Mouse (Mus musculus) cortical plate, adult 2 months (tissue): ENCODE measurements around the gene Mms22l. TPM values are rescaled to one million over a fixed set of nuclear protein-coding genes. Genes with fewer than 3 reads are reported as not detected.
"Not testable (repeated sequence)": the region's sequence is repeated elsewhere in the genome, so short reads cannot be mapped to it uniquely, and the experiment has no call there.

Experiments
- H3K27ac ChIP-seq: fragments of 200-500 bp; 2 replicates; pipeline ENCODE4 v1.5.1; 2012; ENCODE audit warnings: low read length, control low read depth, inconsistent platforms; ENCODE audit not compliant: insufficient read depth
- H3K4me1 ChIP-seq: fragments of 200-500 bp; 2 replicates; pipeline ENCODE4 v1.6.1; 2011; ENCODE audit warnings: low read length; ENCODE audit not compliant: control insufficient read depth, insufficient read depth
- H3K4me3 ChIP-seq: fragments of 200-500 bp; 2 replicates; pipeline ENCODE4 v1.5.1; 2011; ENCODE audit warnings: mild to moderate bottlenecking, low read length, control low read depth; ENCODE audit not compliant: insufficient read depth
- CTCF ChIP-seq: fragments of 200-500 bp; IDR thresholded peaks from 2 replicates; pipeline ENCODE4 v1.5.1; 2011; ENCODE audit warnings: mild to moderate bottlenecking, control low read depth, low read length; ENCODE audit not compliant: insufficient read depth; ENCODE audit errors: extremely low read depth
- POLR2A ChIP-seq: fragments of 200-500 bp; IDR thresholded peaks from 2 replicates; pipeline ENCODE4 v1.6.1; 2011; ENCODE audit warnings: mild to moderate bottlenecking, low read length, control low read depth; ENCODE audit not compliant: insufficient read depth; ENCODE audit errors: extremely low read depth
- polyA plus RNA-seq: library from polyadenylated mRNA; depleted of rRNA; stranded (reverse); fragments of >200 nt; gene quantifications from 2 replicates; pipeline ENCODE4 v1.2.3, GENCODE M21; 2012

Mms22l gene
- polyA plus RNA-seq, 1 experiment: 2.3 TPM

GRCm38 (mm10) chr4:24631177-24631911 is 135.1 kb downstream of the Mms22l start:
- no peak overlapping the region for H3K27ac ChIP-seq
- H3K4me3 ChIP-seq: no peak overlapping the region
- H3K4me1 ChIP-seq: peaks cover 2% of the 10 kb centered on the region; the same call in 1 of the 2 replicates
- TF ChIP-seq CTCF: no peak
- no peak for TF ChIP-seq POLR2A

- TF ChIP-seq POLR2A (no peak), CTCF (no peak)
- Histone ChIP-seq H3K4me1 (no peaks in the 10 kb centered on the region), H3K4me3 (no peak overlapping the region), H3K27ac (no peak overlapping the region)
Observed at GRCm38 (mm10) chr4:24642306-24642705, 146.1 kb downstream of the Mms22l start.

GRCm38 (mm10) chr4:24644735-24645134 is 148.5 kb downstream of the Mms22l start:
- H3K27ac ChIP-seq, H3K4me1 ChIP-seq, H3K4me3 ChIP-seq: not testable (repeated sequence)
